Comparison of ENCODE assay signal across 21 mouse cellular contexts in the genomic region with DNA sequence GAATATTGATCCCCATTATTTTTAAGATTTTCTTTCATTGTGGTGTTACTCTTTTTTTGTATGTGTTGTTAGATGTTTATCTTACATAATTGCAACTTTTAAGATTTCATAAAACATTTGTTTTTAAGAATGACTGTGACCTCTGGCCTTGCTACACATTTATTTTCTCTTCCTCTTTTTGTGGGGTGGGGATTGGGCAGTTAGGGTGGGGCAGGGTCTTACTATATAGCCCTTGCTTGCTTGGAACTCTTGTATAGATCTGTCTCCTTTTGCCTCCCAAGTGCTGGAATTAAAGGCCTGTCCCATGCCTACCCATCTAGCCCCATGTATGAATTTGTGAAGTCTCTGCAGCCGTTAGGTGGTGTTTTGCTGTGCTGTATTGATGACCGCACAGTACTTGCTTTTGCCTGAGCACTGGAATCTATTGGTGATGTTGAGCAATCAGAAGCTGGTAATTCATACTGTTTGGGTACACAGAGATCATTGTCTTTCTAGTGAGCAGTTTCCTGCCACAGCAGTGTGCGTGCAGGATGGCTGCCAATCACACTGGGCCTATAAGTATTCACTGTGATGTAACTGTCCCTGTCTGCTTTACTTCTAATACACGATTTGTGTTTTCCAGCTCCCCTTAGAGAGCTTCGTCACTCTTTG. TPM values are rescaled to one million over a fixed set of nuclear protein-coding genes. Genes with fewer than 3 reads are reported as not detected.
DNase-seq lines count a peak whose midpoint lies in the region; ATAC-seq and TF ChIP-seq lines count a peak whose summit lies in the region.
"Had no signal": no experiment of that assay in that cellular context is flagged by ENCODE, and none has a peak within 500 bp of the region (broad histone marks: within the 10 kb centered on the region; RNA-seq: fewer than 3 reads in every experiment).

No protein-coding gene starts in this region.

- H3K4me3 ChIP-seq in lung, adult 2 months (replicated peaks; ENCODE audit: extremely low read depth, low read depth, low read length) = no peak overlapping the region
- no peak overlapping the region for H3K4me3 ChIP-seq in macrophage (ENCODE audit: inconsistent target)
- H3K4me3 ChIP-seq in hindbrain, embryonic 13.5 days = no peak overlapping the region
- H3K4me3 ChIP-seq: heart, embryonic 10.5 days had no signal

- no peak overlapping the region for H3K4me2 ChIP-seq in hindbrain, embryonic 13.5 days

- no peaks in the 10 kb centered on the region for H3K27me3 ChIP-seq in hindbrain, embryonic 13.5 days

- peak; percentile 64 for ATAC-seq in common myeloid progenitor, adult 5-6 weeks (replicated peaks; ENCODE audit: low read depth, poor library complexity, severe bottlenecking)
- ATAC-seq in hindbrain, embryonic 13.5 days (ENCODE audit: low FRiP score) = no peak
- ATAC-seq: CD4-positive, CD25-positive, alpha-beta regulatory T cell, adult 4 months; hindbrain, embryonic 16.5 days; intestine, postnatal 0 days had no signal

- TF ChIP-seq POLR2A in lung, adult 2 months (IDR thresholded peaks at IDR 0.05; ENCODE audit: borderline replicate concordance, extremely low read depth, low read depth, low read length) = no peak

- H3K27ac ChIP-seq in macrophage = peak overlapping the region; percentile 29; the same call in 1 of the 2 replicates
- H3K27ac ChIP-seq in hindbrain, embryonic 13.5 days = no peak overlapping the region
- H3K27ac ChIP-seq: heart, embryonic 10.5 days; liver, embryonic 14.5 days had no signal

- peaks cover 18% of the 10 kb centered on the region; the same call in 1 of the 2 replicates for H3K36me3 ChIP-seq in macrophage (ENCODE audit: inconsistent target)
- peaks cover 21% of the 10 kb centered on the region for H3K36me3 ChIP-seq in hindbrain, embryonic 13.5 days

- no peak for TF ChIP-seq CTCF in lung, adult 2 months (IDR thresholded peaks at IDR 0.05; ENCODE audit: insufficient read depth, low read length)

- no peak overlapping the region for H3K9ac ChIP-seq in hindbrain, embryonic 13.5 days
- H3K9ac ChIP-seq: liver, embryonic 14.5 days had no signal

- no peaks in the 10 kb centered on the region for H3K4me1 ChIP-seq in lung, adult 2 months (ENCODE audit: control insufficient read depth, insufficient read depth, low read length)
- H3K4me1 ChIP-seq in hindbrain, embryonic 13.5 days (replicated peaks) = no peaks in the 10 kb centered on the region
- H3K4me1 ChIP-seq: heart, embryonic 10.5 days had no signal

- H3K79me2 ChIP-seq in macrophage (ENCODE audit: inconsistent target) = no peaks in the 10 kb centered on the region

- 58% methylated on average over 5 of the region's 5 CpGs for WGBS in lung, adult 2 months
- WGBS in macrophage (ENCODE audit: missing documents) = 35% methylated on average over 5 of the region's 5 CpGs
- WGBS in hindbrain, embryonic 13.5 days = 83% methylated on average over 5 of the region's 5 CpGs

- H3K9me3 ChIP-seq in hindbrain, embryonic 13.5 days = no peaks in the 10 kb centered on the region
- H3K9me3 ChIP-seq: heart, embryonic 10.5 days had no signal

- DNase-seq in lung, postnatal 36 days = peak; percentile 10
- DNase-seq in lung, adult 2 months = no peak
- DNase-seq in Muller cell, postnatal 12 days (ENCODE audit: inconsistent ontology term) = peak; percentile 11
- DNase-seq in right cerebral cortex, postnatal 4 days = no peak
- DNase-seq in cerebellum, postnatal 25 days = no peak
- DNase-seq: adrenal gland, adult 2 months; cerebellum, adult 18-20 months; gastrocnemius, postnatal 10 days; heart, postnatal 36 days; kidney, postnatal 10 days; right cerebral cortex, postnatal 25 days; thymus, adult 18-20 months had no signal

RNA-seq across cellular contexts. Expression of a gene that starts 56.1 kb away (rescaled TPM):
- polyA plus RNA-seq in lung, adult 2 months (2012; rRNA removed) = 41.4 and 65.1 TPM in 2 replicates
- total RNA-seq in common myeloid progenitor, adult 5-6 weeks (2017) = 0.15 TPM in 1 of 2 replicates, not detected in the other
- total RNA-seq in macrophage (2018; cell fraction: chromatin; rRNA removed) = 10 to 100 TPM in 17 of 26 experiments, 1 to 10 TPM in 9; 2.2 to 30.8 (median 16.0) TPM
- 10 to 100 TPM in 14 of 26 experiments, 1 to 10 TPM in 12; 6.2 to 15.4 (median 10.2) TPM for total RNA-seq in macrophage (2018; cell fraction: cytosol; rRNA removed)
- total RNA-seq in macrophage (2018; cell fraction: nucleus; rRNA removed) = 10 to 100 TPM in 21 of 26 experiments, 1 to 10 TPM in 5; 5.9 to 34.9 (median 16.9) TPM
- 4.9 to 9.8 TPM (median 7.0 TPM) in 3 replicates for polyA plus RNA-seq in macrophage (2018)
- polyA plus RNA-seq in hindbrain, embryonic 13.5 days (2015; fragmentation: Nextera tagmentation; extraction: Ambion mirVana) = 86.6 and 97.1 TPM in 2 replicates
- total RNA-seq: MEL had no signal

Comparison
In these comparisons a context has a peak if more than half of its experiments do, and no peak if none do; other contexts are left out.
1. DNase-seq: peak in lung, postnatal 36 days (single experiment) and Muller cell, postnatal 12 days (single experiment); none in lung, adult 2 months (single experiment), right cerebral cortex, postnatal 4 days (single experiment) and cerebellum, postnatal 25 days (0 of 2).